Mouse (Mus musculus) liver, postnatal 0 days (tissue): Measurements from ENCODE around the gene Sdhaf1. TPM values are rescaled to one million over a fixed set of nuclear protein-coding genes. Genes with fewer than 3 reads are reported as not detected.
A peak's percentile ranks its signal among the peaks of the same experiment; 100 is the strongest.

Experiments
- ATAC-seq: fragments of 200-750 bp; cut with Nextera tagmentation; 2 replicates; pipeline ENCODE4 v1.8.0; 2017; ENCODE audit warnings: mild to moderate bottlenecking, moderate library complexity
- DNase-seq: peaks from one replicate; pipeline ENCODE4 v3.0.0-alpha.2; 2016
- H3K27ac ChIP-seq: fragments of 300-500 bp; sonication (generic); 2 replicates; pipeline ENCODE4 v1.5.1; 2014; ENCODE audit warnings: antibody characterized with exemption, moderate library complexity, mild to moderate bottlenecking, low read depth
- H3K27me3 ChIP-seq: fragments of 300-500 bp; sonication (generic); 2 replicates; pipeline ENCODE4 v1.6.1; 2014; ENCODE audit warnings: low read length, control low read depth, mixed read lengths; ENCODE audit not compliant: insufficient read depth
- H3K36me3 ChIP-seq: fragments of 300-500 bp; sonication (generic); replicated peaks from 2 replicates; pipeline ENCODE4 v1.6.1; 2014; ENCODE audit warnings: mild to moderate bottlenecking, control low read depth, low read length, moderate library complexity, mixed read lengths; ENCODE audit not compliant: insufficient read depth
- H3K4me1 ChIP-seq: fragments of 300-500 bp; sonication (generic); 2 replicates; pipeline ENCODE4 v1.6.1; 2014; ENCODE audit warnings: antibody characterized with exemption, mild to moderate bottlenecking, control low read depth; ENCODE audit not compliant: insufficient read depth
- H3K4me2 ChIP-seq: fragments of 300-500 bp; sonication (generic); 2 replicates; pipeline ENCODE4 v1.6.1; 2014; ENCODE audit warnings: low read depth, mild to moderate bottlenecking, low read length, moderate library complexity, mixed read lengths
- H3K4me3 ChIP-seq: fragments of 300-500 bp; sonication (generic); 2 replicates; pipeline ENCODE4 v1.5.1; 2014; ENCODE audit warnings: low read depth, low read length
- H3K9ac ChIP-seq: fragments of 300-500 bp; sonication (generic); replicated peaks from 2 replicates; pipeline ENCODE4 v1.6.1; 2014; ENCODE audit warnings: mild to moderate bottlenecking, moderate library complexity
- H3K9me3 ChIP-seq: fragments of 300-500 bp; sonication (generic); 2 replicates; pipeline ENCODE4 v1.6.1; 2016; ENCODE audit warnings: mild to moderate bottlenecking, control low read depth, low read length, mixed read lengths
- CTCF ChIP-seq: sonication (generic); IDR thresholded peaks from 2 replicates; pipeline ENCODE4 v1.5.1; 2016; ENCODE audit warnings: antibody characterized with exemption, low read depth
- EP300 ChIP-seq: IDR thresholded peaks from 2 replicates; pipeline ENCODE4 v1.6.1; 2016; ENCODE audit warnings: antibody characterized with exemption, low read depth, mild to moderate bottlenecking
- WGBS: fragments of 180-500 bp; shearing (Covaris S2); extraction: QIAGEN DNeasy Blood & Tissue Kit; methylation state at CpG from one replicate; pipeline ENCODE4 v1.1.7; 2014; ENCODE audit not compliant: insufficient replicate concordance; 5-methylcytosine and 5-hydroxymethylcytosine counted together
- polyA plus RNA-seq: library from polyadenylated mRNA; unstranded; fragments of >200 nt; fragmentation: Nextera tagmentation; extraction: Ambion mirVana; gene quantifications from 2 replicates; pipeline ENCODE4 v1.2.1, GENCODE M21; 2015

The Sdhaf1 gene
- polyA plus RNA-seq, 1 experiment from 2014 or later, result 14.0 TPM

DNA sequence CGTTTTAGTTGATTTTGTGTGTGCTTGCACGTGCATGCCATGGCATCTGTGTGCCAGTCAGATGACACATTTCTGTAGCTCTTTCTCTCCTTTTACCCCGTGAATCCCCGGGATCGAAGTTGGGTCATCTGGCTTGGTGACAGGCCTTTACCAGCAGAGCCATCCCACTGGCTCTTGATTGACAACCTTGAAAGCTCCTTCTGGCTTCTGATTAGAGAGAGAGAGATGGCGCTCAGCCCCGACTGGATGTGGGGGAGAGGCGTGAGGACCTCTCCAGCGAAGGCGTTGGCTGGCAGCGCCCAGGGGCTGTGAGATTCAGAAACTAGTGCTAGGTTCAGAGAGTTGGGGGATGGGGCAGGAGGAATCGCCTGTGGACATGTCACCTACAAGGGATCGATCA lies 29.9 kb downstream of the Sdhaf1 start:
- Histone ChIP-seq H3K27ac (no peak overlapping the region), H3K9me3 (no peaks in the 10 kb centered on the region), H3K36me3 (no peaks in the 10 kb centered on the region), H3K9ac (no peak overlapping the region), H3K4me1 (no peaks in the 10 kb centered on the region), H3K4me3 (no peak overlapping the region), H3K27me3 (peaks cover 8% of the 10 kb centered on the region), H3K4me2 (no peak overlapping the region)
- WGBS, result 73% methylated on average over 13 of the region's 13 CpGs
- ATAC-seq, result no peak
- no peak for DNase-seq
- TF ChIP-seq EP300, result no peak
- no peak for TF ChIP-seq CTCF

DNA sequence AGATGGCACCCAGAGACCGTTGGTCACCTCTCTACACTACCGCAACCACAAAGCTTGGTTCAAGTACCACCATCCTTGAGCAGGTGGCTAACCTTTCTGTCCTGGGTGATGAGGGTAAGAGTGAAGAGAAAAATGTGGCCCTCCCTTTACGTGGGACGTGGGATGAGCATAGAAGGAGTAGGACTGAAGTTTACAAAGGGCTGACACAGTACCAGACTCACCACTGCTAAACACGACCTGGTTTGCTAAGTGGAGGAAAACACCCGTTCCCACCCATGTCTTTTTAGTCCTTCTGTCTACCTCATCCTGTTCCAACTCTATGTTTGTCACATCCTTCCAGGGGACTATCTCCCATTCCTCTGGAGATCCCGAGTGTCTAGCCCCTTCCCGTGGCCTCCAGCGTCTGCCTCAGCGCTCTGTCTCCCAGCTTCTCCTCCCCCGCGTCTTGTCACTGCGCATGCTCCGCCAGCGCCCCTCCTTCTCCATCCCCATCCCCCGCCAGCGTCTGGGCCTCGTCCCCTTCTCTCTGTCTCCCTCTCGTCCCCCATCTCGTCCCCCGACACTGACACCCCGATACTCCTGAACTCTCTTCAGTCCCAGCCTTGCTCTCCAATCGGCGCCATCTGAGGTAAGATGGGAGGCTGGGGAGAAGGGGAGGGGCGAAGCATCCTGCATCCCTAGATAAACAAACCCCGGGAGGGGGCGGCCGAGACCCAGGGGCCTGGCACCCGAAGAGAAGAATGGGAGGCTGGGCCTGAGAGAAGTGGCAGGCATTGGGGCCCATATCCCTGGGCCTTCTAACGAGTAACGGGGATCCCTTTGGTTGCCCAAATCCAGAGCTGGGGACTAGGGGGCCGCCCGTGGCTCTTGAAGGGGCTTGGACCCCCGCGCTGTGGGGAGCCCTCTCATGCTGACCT lies 32.2 kb downstream of the Sdhaf1 start, which contains the start of gene Clip3:
Clip3 (plus strand) TSS at position 514 of the 917 bp plus-strand sequence.
- no peak within 1 kb of the TSS for H3K27ac ChIP-seq
- peak within 1 kb of the TSS; percentile 26 for H3K4me3 ChIP-seq
- H3K4me1 ChIP-seq, result no peaks in the 10 kb centered on the region
- H3K4me2 ChIP-seq, result no peak within 1 kb of the TSS
- no peaks in the 10 kb centered on the region for H3K9me3 ChIP-seq
- 10% methylated on average over 35 of the region's 35 CpGs for WGBS
- ATAC-seq (no peak), DNase-seq (peak; percentile 32)
- TF ChIP-seq EP300 (no peak), CTCF (no peak)
- no peak within 1 kb of the TSS for H3K9ac ChIP-seq
- no peaks in the 10 kb centered on the region for H3K36me3 ChIP-seq
- H3K27me3 ChIP-seq, result peaks cover 8% of the 10 kb centered on the region

DNA sequence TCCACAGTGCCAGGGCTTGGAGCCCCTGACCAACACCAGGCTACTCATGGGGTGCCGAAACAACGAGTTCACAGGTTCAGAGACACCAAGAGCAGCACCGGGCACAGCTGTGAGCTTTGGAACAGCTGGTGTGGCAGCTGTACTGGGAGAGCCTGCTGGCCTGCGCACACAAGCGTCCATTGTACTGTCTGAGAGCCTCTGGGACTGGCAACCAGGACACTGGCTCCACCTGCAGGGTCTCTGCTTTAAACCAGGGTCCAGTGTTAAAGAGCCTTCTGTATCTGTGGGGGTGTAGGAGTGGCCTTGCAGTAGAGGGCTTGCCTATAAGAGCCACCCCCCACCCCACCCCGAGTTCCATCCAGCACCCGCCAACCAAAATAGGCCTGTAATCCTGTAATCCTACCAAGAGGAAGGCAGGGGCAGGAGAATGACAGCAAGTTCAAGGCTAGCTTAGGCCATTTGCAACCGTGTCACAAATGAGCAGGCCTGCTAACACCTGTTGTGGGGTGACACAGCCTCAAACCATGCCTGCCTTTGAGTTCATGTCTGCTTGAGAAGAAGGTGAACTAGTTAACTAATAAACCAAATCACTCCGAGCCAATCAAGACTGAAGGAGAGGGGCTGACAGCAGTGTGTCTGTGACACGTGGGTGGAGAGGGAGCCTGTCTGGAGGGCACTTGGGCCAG lies 33.8 kb downstream of the Sdhaf1 start:
- 64% methylated on average over 10 of the region's 10 CpGs for WGBS
- Histone ChIP-seq H3K9ac (no peak overlapping the region), H3K9me3 (no peaks in the 10 kb centered on the region), H3K4me3 (no peak overlapping the region), H3K27me3 (peaks cover 8% of the 10 kb centered on the region), H3K36me3 (no peaks in the 10 kb centered on the region), H3K27ac (no peak overlapping the region), H3K4me2 (no peak overlapping the region), H3K4me1 (no peaks in the 10 kb centered on the region)
- DNase-seq, result no peak
- no peak for ATAC-seq
- TF ChIP-seq EP300, result no peak
- TF ChIP-seq CTCF, result no peak

DNA sequence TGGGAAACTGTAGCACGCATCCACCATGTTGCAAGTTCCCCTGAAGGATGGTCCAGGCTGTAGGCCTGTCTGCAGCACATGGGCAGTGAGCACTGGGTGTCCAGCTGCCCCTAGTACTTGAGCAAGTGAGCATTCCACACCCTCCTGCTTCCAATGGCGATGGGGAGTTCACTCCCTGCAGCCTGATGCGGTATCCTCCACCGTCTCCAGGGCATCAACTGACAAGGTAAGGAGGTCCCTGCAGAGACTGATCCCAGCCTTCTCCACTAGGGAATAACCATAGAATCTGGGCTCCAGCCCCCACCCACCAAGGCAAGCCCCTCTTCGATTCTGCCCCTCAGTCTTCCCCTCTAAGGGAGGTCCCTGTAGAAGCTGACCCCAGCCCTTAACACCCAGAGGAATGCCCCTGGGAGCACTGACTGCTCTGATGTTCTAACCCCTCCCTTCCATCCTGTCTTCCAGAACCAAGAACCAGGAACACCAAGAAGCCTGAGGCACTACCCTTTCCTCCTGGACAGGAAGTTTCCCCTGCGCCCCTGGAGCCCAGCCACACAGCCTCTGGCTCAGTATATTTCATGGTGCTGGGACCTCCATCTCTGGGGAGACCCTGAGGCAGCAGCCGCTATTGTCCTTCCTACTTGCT lies 34.5 kb downstream of the Sdhaf1 start:
- Histone ChIP-seq H3K36me3 (no peaks in the 10 kb centered on the region), H3K4me3 (no peak overlapping the region), H3K27ac (no peak overlapping the region), H3K4me2 (no peak overlapping the region), H3K9me3 (no peaks in the 10 kb centered on the region), H3K9ac (no peak overlapping the region), H3K4me1 (no peaks in the 10 kb centered on the region), H3K27me3 (peaks cover 8% of the 10 kb centered on the region)
- no peak for TF ChIP-seq CTCF
- no peak for TF ChIP-seq EP300
- ATAC-seq, result no peak
- 64% methylated on average over 7 of the region's 7 CpGs for WGBS
- DNase-seq, result no peak

DNA sequence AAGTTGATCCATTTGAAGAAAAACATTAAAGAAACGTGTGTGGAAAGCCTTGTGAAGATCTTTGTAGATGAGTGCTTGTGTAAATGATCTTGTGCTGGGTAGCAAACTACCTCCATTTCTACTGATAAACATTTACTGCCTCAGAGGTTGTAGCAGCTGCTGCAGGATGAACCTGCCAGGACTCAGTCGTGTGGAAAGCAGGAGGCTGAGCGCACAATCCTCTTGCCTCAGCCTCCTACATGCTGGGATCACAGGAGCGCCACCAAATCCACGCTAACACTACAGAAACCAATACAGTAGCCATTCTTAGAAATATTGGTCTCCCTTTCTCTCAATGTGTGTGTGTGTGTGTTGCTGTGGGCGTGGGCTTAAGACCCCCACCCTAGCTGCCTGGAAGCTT lies 35.6 kb downstream of the Sdhaf1 start:
- Histone ChIP-seq H3K4me1 (no peaks in the 10 kb centered on the region), H3K9ac (no peak overlapping the region), H3K9me3 (no peaks in the 10 kb centered on the region), H3K4me2 (no peak overlapping the region), H3K27ac (no peak overlapping the region), H3K27me3 (peaks cover 8% of the 10 kb centered on the region), H3K36me3 (no peaks in the 10 kb centered on the region), H3K4me3 (no peak overlapping the region)
- ATAC-seq (no peak), DNase-seq (no peak)
- no peak for TF ChIP-seq CTCF
- no peak for TF ChIP-seq EP300
- WGBS, result 69% methylated on average over 6 of the region's 6 CpGs

DNA sequence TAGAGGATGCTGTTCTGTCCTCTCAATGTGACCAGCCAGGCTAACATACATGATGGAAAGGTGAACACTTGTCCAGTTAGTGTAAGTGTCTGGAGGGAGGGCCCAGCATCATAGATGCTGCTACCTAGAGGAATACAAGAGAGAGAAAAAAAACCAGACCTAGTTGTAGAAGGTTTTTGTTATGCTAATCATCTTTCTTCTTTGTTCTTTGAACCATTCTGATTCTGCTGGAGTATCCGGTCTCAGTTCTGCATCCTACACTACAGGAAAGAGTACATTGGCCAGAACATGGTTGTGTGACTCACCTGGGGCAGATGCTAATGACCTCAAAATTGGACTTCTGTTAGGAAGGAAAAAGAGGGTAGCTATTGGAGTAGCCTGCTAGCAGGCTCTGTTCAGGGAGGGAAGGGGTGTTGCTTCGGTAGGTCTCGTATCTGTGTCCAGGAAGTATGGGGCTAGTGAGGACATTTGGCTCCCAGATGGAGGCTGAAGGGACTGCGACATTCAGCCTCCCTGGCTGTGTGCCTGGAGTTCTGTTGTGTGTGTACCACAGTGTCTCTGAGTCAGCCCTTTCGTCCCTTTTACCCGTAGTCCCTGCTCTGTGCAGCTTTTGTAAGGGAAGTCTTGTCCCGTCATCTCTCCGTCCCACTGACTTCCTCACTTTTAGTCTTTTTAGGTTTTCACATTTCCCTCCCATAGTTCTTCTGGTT lies 36.8 kb downstream of the Sdhaf1 start:
- H3K36me3 ChIP-seq, result no peaks in the 10 kb centered on the region
- H3K4me2 ChIP-seq, result no peak overlapping the region
- DNase-seq (no peak), ATAC-seq (no peak)
- TF ChIP-seq CTCF, result no peak
- TF ChIP-seq EP300, result no peak
- no peak overlapping the region for H3K9ac ChIP-seq
- H3K27me3 ChIP-seq, result peaks cover 4% of the 10 kb centered on the region
- H3K27ac ChIP-seq, result no peak overlapping the region
- H3K4me1 ChIP-seq, result no peaks in the 10 kb centered on the region
- 41% methylated on average over 8 of the region's 8 CpGs for WGBS
- no peaks in the 10 kb centered on the region for H3K9me3 ChIP-seq
- no peak overlapping the region for H3K4me3 ChIP-seq
